30 mouse cellular contexts compared by ENCODE assay signal in genomic region chr15:99356462-99356861, GRCm38 (mm10). TPM values are rescaled to one million over a fixed set of nuclear protein-coding genes. Genes with fewer than 3 reads are reported as not detected.
DNase-seq lines count a peak whose midpoint lies in the region; ATAC-seq and TF ChIP-seq lines count a peak whose summit lies in the region.
"Had no signal": no experiment of that assay in that cellular context is flagged by ENCODE, and none has a peak within 500 bp of the region (broad histone marks: within the 10 kb centered on the region; RNA-seq: fewer than 3 reads in every experiment).

No protein-coding gene starts in this region.

- H3K27me3 ChIP-seq in heart, embryonic 12.5 days (replicated peaks), result no peaks in the 10 kb centered on the region
- no peaks in the 10 kb centered on the region for H3K27me3 ChIP-seq in heart, embryonic 15.5 days
- no peaks in the 10 kb centered on the region for H3K27me3 ChIP-seq in limb, embryonic 15.5 days
- H3K27me3 ChIP-seq: embryonic facial prominence, embryonic 12.5 days; hindbrain, embryonic 12.5 days; intestine, embryonic 15.5 days; Patski; stomach, embryonic 15.5 days had no signal

- H3K4me3 ChIP-seq in gastrocnemius, adult 2 months, result no peak overlapping the region
- no peak overlapping the region for H3K4me3 ChIP-seq in heart, embryonic 12.5 days
- no peak overlapping the region for H3K4me3 ChIP-seq in heart, embryonic 15.5 days
- no peak overlapping the region for H3K4me3 ChIP-seq in limb, embryonic 15.5 days
- H3K4me3 ChIP-seq: embryonic facial prominence, embryonic 12.5 days; erythroblast, embryonic 14.5 days; hindbrain, embryonic 12.5 days; intestine, embryonic 15.5 days; layer of hippocampus, adult 2 months; stomach, embryonic 15.5 days had no signal

- intact Hi-C loops in gastrocnemius, adult 2 months (cut with DNase I), result no loop called here
- intact Hi-C loops in gastrocnemius, postnatal 36 days (cut with DNase I), result no loop called here

- no peaks in the 10 kb centered on the region for H3K36me3 ChIP-seq in heart, embryonic 12.5 days
- H3K36me3 ChIP-seq in heart, embryonic 15.5 days, result no peaks in the 10 kb centered on the region
- H3K36me3 ChIP-seq in limb, embryonic 15.5 days, result no peaks in the 10 kb centered on the region
- H3K36me3 ChIP-seq: hindbrain, embryonic 12.5 days; intestine, embryonic 15.5 days; stomach, embryonic 15.5 days had no signal

- no peak for DNase-seq in gastrocnemius, adult 2 months
- no peak for DNase-seq in gastrocnemius, postnatal 36 days
- no peak for DNase-seq in heart, adult 9 months (ENCODE audit: low spot score in 2 of 2)
- no peak for DNase-seq in layer of hippocampus, postnatal 10 days (ENCODE audit: low spot score in 2 of 2)
- DNase-seq: adrenal gland, postnatal 10 days; cerebellum, adult 11 months; cerebellum, adult 9-10 months; cerebellum, postnatal 36 days; gastrocnemius, postnatal 10 days; kidney, adult 2 months; kidney, postnatal 36 days; liver; lung, embryonic 14.5 days; lung, postnatal 14 days; midbrain, embryonic 14.5 days; retina, postnatal 1 day; right cerebral cortex, postnatal 25 days had no signal

- H3K4me2 ChIP-seq in heart, embryonic 12.5 days, result no peak overlapping the region
- no peak overlapping the region for H3K4me2 ChIP-seq in heart, embryonic 15.5 days
- H3K4me2 ChIP-seq in limb, embryonic 15.5 days, result no peak overlapping the region
- H3K4me2 ChIP-seq: embryonic facial prominence, embryonic 12.5 days; hindbrain, embryonic 12.5 days; intestine, embryonic 15.5 days; lung, embryonic 14.5 days; stomach, embryonic 15.5 days had no signal

- peaks cover 64% of the 10 kb centered on the region for H3K4me1 ChIP-seq in heart, embryonic 12.5 days (replicated peaks)
- peaks cover 53% of the 10 kb centered on the region for H3K4me1 ChIP-seq in heart, embryonic 15.5 days (replicated peaks)
- H3K4me1 ChIP-seq in limb, embryonic 15.5 days, result peaks cover 22% of the 10 kb centered on the region
- H3K4me1 ChIP-seq: intestine, embryonic 15.5 days; stomach, embryonic 15.5 days had no signal

- 0 out of 2 replicates have a peak overlapping the region, but pooled peaks have one; percentile 9 for H3K9ac ChIP-seq in heart, embryonic 12.5 days
- H3K9ac ChIP-seq in heart, embryonic 15.5 days, result no peak overlapping the region; the same call in 1 of the 2 replicates
- H3K9ac ChIP-seq in limb, embryonic 15.5 days, result no peak overlapping the region
- H3K9ac ChIP-seq: embryonic facial prominence, embryonic 12.5 days; hindbrain, embryonic 12.5 days; intestine, embryonic 15.5 days; liver, embryonic 14.5 days; lung, embryonic 14.5 days; stomach, embryonic 15.5 days had no signal

- no peak for ATAC-seq in heart, embryonic 12.5 days (ENCODE audit: insufficient number of reproducible peaks, low FRiP score)
- ATAC-seq in heart, embryonic 15.5 days (replicated peaks; ENCODE audit: insufficient number of reproducible peaks, insufficient read depth, low FRiP score, low read depth), result peak; percentile 28; the same call in 1 of the 2 replicates
- ATAC-seq in limb, embryonic 15.5 days (ENCODE audit: insufficient number of reproducible peaks, low FRiP score, low TSS enrichment, low read depth), result peak; percentile 61; the same call in 1 of the 2 replicates
- ATAC-seq: forebrain, embryonic 16.5 days; hindbrain, postnatal 0 days; intestine, embryonic 15.5 days; Patski had no signal

- no peak for TF ChIP-seq CTCF in gastrocnemius, adult 2 months (IDR thresholded peaks at IDR 0.05)

- H3K9me3 ChIP-seq in heart, embryonic 12.5 days (replicated peaks), result no peaks in the 10 kb centered on the region
- no peaks in the 10 kb centered on the region for H3K9me3 ChIP-seq in heart, embryonic 15.5 days (replicated peaks)
- H3K9me3 ChIP-seq in limb, embryonic 15.5 days, result no peaks in the 10 kb centered on the region
- H3K9me3 ChIP-seq: embryonic facial prominence, embryonic 12.5 days; hindbrain, embryonic 12.5 days; intestine, embryonic 15.5 days; stomach, embryonic 15.5 days had no signal

- 40% methylated on average over 6 of the region's 6 CpGs for WGBS in heart, embryonic 12.5 days
- WGBS in heart, embryonic 15.5 days, result 51% methylated on average over 6 of the region's 6 CpGs
- 47% methylated on average over 6 of the region's 6 CpGs for WGBS in limb, embryonic 15.5 days

- peak overlapping the region; percentile 25; the same call in 1 of the 2 replicates for H3K27ac ChIP-seq in gastrocnemius, adult 2 months
- peak overlapping the region; percentile 53 for H3K27ac ChIP-seq in heart, embryonic 12.5 days (ENCODE audit: poor library complexity, severe bottlenecking)
- peak overlapping the region; percentile 68 for H3K27ac ChIP-seq in heart, embryonic 15.5 days
- H3K27ac ChIP-seq in limb, embryonic 15.5 days, result peak overlapping the region; percentile 43; the same call in 1 of the 2 replicates
- H3K27ac ChIP-seq: embryonic facial prominence, embryonic 12.5 days; hindbrain, embryonic 12.5 days; hindbrain, postnatal 0 days; intestine, embryonic 15.5 days; layer of hippocampus, adult 2 months; liver, embryonic 14.5 days; stomach, embryonic 15.5 days had no signal

RNA-seq across cellular contexts. Expression of gene Fmnl3, which starts 13.8 kb away (rescaled TPM):
- total RNA-seq in gastrocnemius, adult 2 months (2021), result 1 to 10 TPM; 5.5 to 7.2 TPM
- 1 to 10 TPM; 6.6 to 7.0 TPM for total RNA-seq in gastrocnemius, postnatal 36 days (2021)
- 17.2 and 21.0 TPM in 2 replicates for polyA plus RNA-seq in heart, embryonic 12.5 days (2016; fragmentation: Nextera tagmentation; extraction: Ambion mirVana)
- 14.0 and 17.8 TPM in 2 replicates for polyA plus RNA-seq in heart, embryonic 15.5 days (2015; fragmentation: Nextera tagmentation; extraction: Ambion mirVana)
- 25.0 and 26.9 TPM in 2 replicates for polyA plus RNA-seq in limb, embryonic 15.5 days (2015; fragmentation: Nextera tagmentation; extraction: Ambion mirVana)
- total RNA-seq in layer of hippocampus, postnatal 10 days (2021), result 10 to 100 TPM; 13.8 to 18.0 TPM

RNA-seq across cellular contexts. Expression of gene Tmbim6, which starts 36.2 kb away (rescaled TPM):
- 100 to 1,000 TPM; 181 to 184 TPM for total RNA-seq in gastrocnemius, adult 2 months (2021)
- total RNA-seq in gastrocnemius, postnatal 36 days (2021), result 100 to 1,000 TPM; 165 to 172 TPM
- 251 and 253 TPM in 2 replicates for polyA plus RNA-seq in heart, embryonic 12.5 days (2016; fragmentation: Nextera tagmentation; extraction: Ambion mirVana)
- 221 and 295 TPM in 2 replicates for polyA plus RNA-seq in heart, embryonic 15.5 days (2015; fragmentation: Nextera tagmentation; extraction: Ambion mirVana)
- polyA plus RNA-seq in limb, embryonic 15.5 days (2015; fragmentation: Nextera tagmentation; extraction: Ambion mirVana), result 327 and 351 TPM in 2 replicates
- 100 to 1,000 TPM; 356 to 357 TPM for total RNA-seq in layer of hippocampus, postnatal 10 days (2021)
